Mouse (Mus musculus) Patski (cell line): Measurements from ENCODE around the gene Tstd2. TPM values are rescaled to one million over a fixed set of nuclear protein-coding genes. Genes with fewer than 3 reads are reported as not detected.

Experiments
- ATAC-seq: fragments of 100-300 bp; one replicate; pipeline ENCODE4 v1.8.0; 2021
- CTCF ChIA-PET: fragments of 350-600 bp; sonication (Branson Sonifier 250); formaldehyde crosslinking; loops from one replicate; lab custom pipeline; 2022; ENCODE audit warnings: inconsistent platforms; lab: Charles Lee
- POLR2A ChIA-PET: fragments of 350-600 bp; sonication (Branson Sonifier 250); formaldehyde crosslinking; loops from one replicate; lab custom pipeline; 2022; ENCODE audit warnings: antibody characterized with exemption, inconsistent platforms; lab: Charles Lee
- DNase-seq: peaks from one replicate; pipeline ENCODE4 v3.0.0-alpha.2; 2011; ENCODE audit warnings: low read depth, low spot score
- H3K27me3 ChIP-seq: fragments of 371-371 bp; one replicate; pipeline ENCODE4 v1.5.1; 2021
- CTCF ChIP-seq: fragments of 100-300 bp; IDR thresholded peaks from one replicate; pipeline ENCODE4 v1.5.1; 2021
- in situ Hi-C: fragments of 300-500 bp; cut with MboI; formaldehyde crosslinking; loops from 3 replicates; pipeline ENCODE4 v1.11.1; 2018; ENCODE audit warnings: low pct_unique_long_range_greater_than_20kb, mixed read lengths
- polyA plus RNA-seq: library from polyadenylated mRNA; unstranded; gene quantifications from one replicate; pipeline ENCODE4 v1.2.3, GENCODE M21; 2021

The Tstd2 gene
- polyA plus RNA-seq, 1 experiment from 2014 or later, result 17.9 TPM

GRCm38 (mm10) chr4:46164027-46164426, 25.5 kb upstream of the Tstd2 start:
- ATAC-seq (no peak), DNase-seq (no peak)
- no peaks in the 10 kb centered on the region for H3K27me3 ChIP-seq
- CTCF ChIA-PET, result interaction anchor here (0.9 to 1.7 kb wide), 4 partner anchors 10 to 20 kb away, joined by 3 to 5 read pairs (median 4); no protein-coding TSS in a partner anchor
- POLR2A ChIA-PET, result no interaction called here
- TF ChIP-seq CTCF, result no peak
- in situ Hi-C loops, result no loop called here

DNA sequence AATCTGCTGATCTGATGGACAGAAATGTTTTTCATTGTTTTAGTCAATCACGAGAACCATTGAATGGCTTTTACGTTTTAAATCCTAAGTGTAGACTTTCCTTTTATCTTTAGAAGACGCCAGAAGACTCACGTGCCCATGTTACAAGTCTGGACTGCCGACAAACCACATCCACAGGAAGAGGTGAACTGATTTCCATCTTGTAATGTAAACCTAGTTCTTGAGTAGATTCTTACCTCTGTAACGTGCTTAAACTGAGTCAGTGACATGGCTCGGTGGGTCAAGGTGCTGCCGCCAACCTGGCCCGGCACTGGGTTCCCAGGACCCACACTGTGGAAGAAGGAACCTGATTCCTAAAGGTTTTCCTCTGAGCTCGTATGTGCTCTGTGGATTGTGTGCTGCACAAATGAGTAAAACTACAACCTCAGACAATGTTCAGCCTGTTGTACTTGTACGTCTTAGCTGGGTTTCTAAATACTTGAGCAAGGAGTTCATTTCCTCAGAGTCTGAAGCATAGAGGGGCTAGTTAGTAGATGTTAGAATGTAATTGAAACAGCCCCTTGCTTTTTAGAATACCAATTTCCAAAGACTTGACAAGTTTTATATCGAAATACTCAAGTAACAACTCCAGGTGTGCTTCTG, 13.5 kb upstream of the Tstd2 start:
- in situ Hi-C loops, result no loop called here
- no peaks in the 10 kb centered on the region for H3K27me3 ChIP-seq
- ChIA-PET CTCF (no interaction called here), POLR2A (interaction anchor here (0.7 kb wide), 1 partner anchor 71 kb away, joined by 3 read pairs; no protein-coding TSS in a partner anchor)
- ATAC-seq (no peak), DNase-seq (no peak)
- TF ChIP-seq CTCF, result no peak

DNA sequence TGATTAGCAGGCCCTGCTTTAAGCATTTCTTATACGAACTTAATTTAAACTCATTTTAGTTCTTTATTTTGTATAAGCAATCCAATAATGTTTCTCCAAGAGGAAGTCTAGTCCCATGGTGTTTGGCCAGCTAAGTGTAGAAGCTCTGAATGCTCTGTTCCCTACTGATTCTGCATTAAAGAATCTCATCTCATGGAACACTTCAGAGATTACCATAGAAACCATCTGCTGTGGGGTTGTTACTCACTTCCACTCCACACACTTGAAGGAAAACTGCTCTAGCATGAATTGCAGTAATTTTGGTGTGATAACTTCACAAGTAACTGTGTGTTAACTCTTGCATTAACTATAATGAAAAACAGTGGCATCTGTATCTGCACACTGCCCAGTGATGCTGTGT, 8.4 kb upstream of the Tstd2 start:
- H3K27me3 ChIP-seq, result no peaks in the 10 kb centered on the region
- in situ Hi-C loops, result no loop called here
- ATAC-seq (no peak), DNase-seq (no peak)
- no peak for TF ChIP-seq CTCF
- ChIA-PET POLR2A (no interaction called here), CTCF (interaction anchor here (1.0 kb wide), 1 partner anchor 13 kb away, joined by 4 read pairs; no protein-coding TSS in a partner anchor)

GRCm38 (mm10) chr4:46144323-46144722, 5.8 kb upstream of the Tstd2 start:
- in situ Hi-C loops, result no loop called here
- no peak for DNase-seq
- no peak for ATAC-seq

GRCm38 (mm10) chr4:46137629-46138286, 736 bp downstream of the Tstd2 start:
- ChIA-PET CTCF (interaction anchor here (1.2 kb wide), 1 partner anchor 8 kb away, joined by 3 read pairs; no protein-coding TSS in a partner anchor), POLR2A (interaction anchor here (2.4 kb wide), 1 partner anchor 9 kb away, joined by 11 read pairs; no protein-coding TSS in a partner anchor)
- DNase-seq (peak; percentile 13), ATAC-seq (peak; percentile 25)
- TF ChIP-seq CTCF, result no peak
- in situ Hi-C loops, result no loop called here
- H3K27me3 ChIP-seq, result no peaks in the 10 kb centered on the region

More at GRCm38 (mm10) chr4:46144323-46144722, 5.8 kb upstream of the Tstd2 start:
- CTCF ChIA-PET, result interaction anchor here (1.0 to 1.5 kb wide), 3 partner anchors 13 to 49 kb away, joined by 3 to 4 read pairs (median 3); no protein-coding TSS in a partner anchor
- no peaks in the 10 kb centered on the region for H3K27me3 ChIP-seq
- TF ChIP-seq CTCF, result no peak
- POLR2A ChIA-PET, result no interaction called here

- DNase-seq (no peak), ATAC-seq (no peak)
- ChIA-PET CTCF (no interaction called here), POLR2A (interaction anchor here (0.6 kb wide), 1 partner anchor 63 kb away, joined by 3 read pairs; no protein-coding TSS in a partner anchor)
- H3K27me3 ChIP-seq, result no peaks in the 10 kb centered on the region
- TF ChIP-seq CTCF, result no peak
- in situ Hi-C loops, result no loop called here
These were observed 6.7 kb downstream of the Tstd2 start for GRCm38 (mm10) chr4:46131791-46132190.

GRCm38 (mm10) chr4:46130221-46130620, 8.3 kb downstream of the Tstd2 start:
- no peak for ATAC-seq
- DNase-seq, result no peak
- peak; percentile 70 for TF ChIP-seq CTCF
- H3K27me3 ChIP-seq, result no peaks in the 10 kb centered on the region
- ChIA-PET CTCF (interaction anchor here (1.1 to 1.7 kb wide), 5 partner anchors 8 to 159 kb away, joined by 3 to 5 read pairs (median 3); partner anchors contain the start of genes Ncbp1 and Tstd2), POLR2A (interaction anchor here (1.0 to 2.9 kb wide), 2 partner anchors 8 to 159 kb away, joined by 3 to 11 read pairs; partner anchors contain the start of genes Ncbp1 and Tstd2)
- in situ Hi-C loops, result no loop called here

DNA sequence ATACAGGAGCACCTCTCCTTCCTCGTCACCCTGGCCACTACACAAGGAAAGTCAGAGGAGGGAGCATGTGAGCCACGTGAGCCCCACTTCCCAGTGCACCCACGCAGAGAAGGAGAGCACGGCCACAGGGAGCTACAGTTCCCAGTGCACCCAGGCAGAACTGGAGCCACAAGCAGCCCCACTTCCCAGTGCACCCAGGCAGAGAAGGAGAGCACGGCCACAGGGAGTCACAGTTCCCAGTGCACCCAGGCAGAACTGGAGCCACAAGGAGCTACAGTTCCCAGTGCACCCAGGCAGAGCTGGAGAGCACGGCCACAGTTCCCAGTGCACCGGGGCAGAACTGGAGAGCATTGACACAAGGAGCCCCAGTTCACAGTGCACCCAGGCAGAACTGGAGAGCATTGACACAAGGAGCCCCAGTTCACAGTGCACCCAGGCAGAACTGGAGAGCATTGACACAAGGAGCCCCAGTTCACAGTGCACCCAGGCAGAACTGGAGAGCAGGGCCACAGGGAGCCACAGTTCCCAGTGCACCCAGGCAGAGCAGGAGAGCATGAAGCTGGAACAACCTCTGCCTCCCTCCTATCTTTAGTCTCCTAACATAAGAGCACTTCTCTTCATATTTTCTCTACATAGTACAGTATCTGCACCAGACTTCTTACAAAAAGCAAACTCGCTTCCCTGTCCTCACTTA, 9.0 kb downstream of the Tstd2 start:
- no peak for DNase-seq
- CTCF ChIA-PET, result interaction anchor here (0.8 to 1.7 kb wide), 6 partner anchors 8 to 158 kb away, joined by 3 to 5 read pairs (median 3); partner anchors contain the start of genes Ncbp1 and Tstd2
- TF ChIP-seq CTCF, result no peak
- no peak for ATAC-seq
- H3K27me3 ChIP-seq, result no peaks in the 10 kb centered on the region
- in situ Hi-C loops, result no loop called here
- POLR2A ChIA-PET, result interaction anchor here (2.9 kb wide), 1 partner anchor 9 kb away, joined by 11 read pairs; the partner anchor contains the start of genes Ncbp1 and Tstd2

GRCm38 (mm10) chr4:46126541-46126940, 12.0 kb downstream of the Tstd2 start:
- CTCF ChIA-PET, result interaction anchor here (0.7 to 1.2 kb wide), 5 partner anchors 22 to 183 kb away, joined by 3 to 4 read pairs (median 3); no protein-coding TSS in a partner anchor
- no peak for ATAC-seq

DNA sequence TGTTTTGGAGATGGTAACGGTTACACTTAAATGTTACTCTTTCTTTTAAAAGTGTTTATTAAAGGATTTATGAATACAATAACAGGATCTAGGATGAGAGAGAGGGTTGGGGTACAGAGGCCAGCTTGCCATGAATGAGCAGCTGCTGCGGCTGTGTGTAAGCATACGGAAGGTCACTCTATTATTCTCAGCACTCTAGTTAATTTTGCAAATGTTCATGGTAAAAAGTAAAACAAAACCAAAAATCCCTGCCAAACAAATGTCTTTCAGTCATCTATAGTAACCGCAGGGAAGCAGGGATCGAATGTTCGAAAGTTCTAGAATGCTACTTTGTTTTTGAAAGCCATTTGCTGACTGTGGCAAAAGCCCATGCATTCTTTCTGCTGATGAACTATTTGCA, 15.1 kb downstream of the Tstd2 start:
- no peak for TF ChIP-seq CTCF
- ChIA-PET POLR2A (no interaction called here), CTCF (no interaction called here)
- in situ Hi-C loops, result loop anchor here (5.0 kb wide), 1 partner anchor 181 kb away; no protein-coding TSS in a partner anchor
- no peaks in the 10 kb centered on the region for H3K27me3 ChIP-seq
- ATAC-seq (no peak), DNase-seq (no peak)

More at GRCm38 (mm10) chr4:46126541-46126940, 12.0 kb downstream of the Tstd2 start:
- no peaks in the 10 kb centered on the region for H3K27me3 ChIP-seq
- peak; percentile 94 for TF ChIP-seq CTCF
- in situ Hi-C loops, result no loop called here
- POLR2A ChIA-PET, result no interaction called here
- DNase-seq, result no peak
